ENCODE assay signal across 7 mouse cellular contexts in the genomic region with DNA sequence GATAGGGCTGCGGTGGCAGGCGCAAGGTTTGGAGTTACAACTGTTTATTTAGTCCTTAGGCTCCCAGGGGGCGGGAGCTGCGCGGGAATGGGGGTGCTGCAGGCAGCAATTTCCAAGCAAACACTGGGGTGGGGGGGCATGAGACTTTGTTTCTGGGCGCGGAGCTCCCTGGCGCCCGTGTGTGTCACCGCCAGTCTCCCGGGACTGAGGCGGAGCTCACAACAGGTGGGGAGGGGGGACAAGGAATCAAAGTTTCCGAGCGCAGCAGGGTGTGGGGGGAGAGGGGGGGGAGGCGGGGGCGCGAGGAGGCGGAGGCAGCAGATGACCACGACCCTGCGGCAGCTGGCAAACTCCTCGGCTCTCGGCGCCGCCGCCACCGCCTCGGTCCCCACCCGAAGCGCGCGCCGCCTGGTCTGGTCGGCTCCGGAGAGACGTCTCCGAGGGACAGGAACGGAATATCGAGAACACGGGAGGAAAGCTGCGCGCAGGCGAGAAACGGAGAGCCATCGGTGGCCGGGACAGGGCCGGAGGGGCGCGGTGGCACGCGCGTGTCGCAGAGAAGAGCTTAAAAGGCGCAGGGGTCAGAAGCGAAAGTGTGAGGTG. TPM values are rescaled to one million over a fixed set of nuclear protein-coding genes. Genes with fewer than 3 reads are reported as not detected.
DNase-seq lines count a peak whose midpoint lies in the region; ATAC-seq and TF ChIP-seq lines count a peak whose summit lies in the region.

No protein-coding gene starts in this region.

- peak overlapping the region; percentile 100 for H3K27ac ChIP-seq in hindbrain, embryonic 16.5 days (ENCODE audit: low read depth, low read length)
- peak overlapping the region; percentile 97 for H3K27ac ChIP-seq in limb, embryonic 10.5 days
- H3K27ac ChIP-seq in midbrain, embryonic 10.5 days (replicated peaks) = peak overlapping the region; percentile 100
- peak overlapping the region; percentile 57 for H3K27ac ChIP-seq in spleen, adult 2 months (ENCODE audit: insufficient read depth, low read length)

- H3K9me3 ChIP-seq in hindbrain, embryonic 16.5 days (ENCODE audit: control insufficient read depth, low read length) = no peaks in the 10 kb centered on the region
- no peaks in the 10 kb centered on the region for H3K9me3 ChIP-seq in limb, embryonic 10.5 days (replicated peaks)
- H3K9me3 ChIP-seq in midbrain, embryonic 10.5 days (replicated peaks) = no peaks in the 10 kb centered on the region

- in situ Hi-C loops in Patski (cut with MboI; ENCODE audit: low pct_unique_long_range_greater_than_20kb) = loop anchor here (5.0 kb wide), 1 partner anchor 54 kb away; no protein-coding TSS in a partner anchor

- POLR2A ChIA-PET in Patski (lab: Charles Lee) = interaction anchor here (0.7 to 1.5 kb wide), 7 partner anchors 54 to 998 kb away, joined by 3 to 4 read pairs (median 3); no protein-coding TSS in a partner anchor

- TF ChIP-seq CTCF in Patski (IDR thresholded peaks at IDR 0.05) = no peak
- TF ChIP-seq CTCF in spleen, adult 2 months (IDR thresholded peaks at IDR 0.05; ENCODE audit: extremely low read depth, insufficient read depth, insufficient read length, insufficient replicate concordance) = no peak

- DNase-seq in Patski (ENCODE audit: low read depth, low spot score) = peak; percentile 60
- peak; percentile 52 for DNase-seq in cerebellum, adult 9-11 months
- peak; percentile 25 to 54 for DNase-seq in gastrocnemius, adult 8-10 months (ENCODE audit: low spot score in 2 of 2)
- DNase-seq in limb, embryonic 10.5 days (ENCODE audit: low spot score) = peak; percentile 75
- DNase-seq in midbrain, embryonic 10.5 days (ENCODE audit: low spot score) = peak; percentile 82
- peak in 1 of 2 experiments; percentile 20 for DNase-seq in spleen, adult 2 months (ENCODE audit: low read depth in 1 of 2, low spot score in 2 of 2)

- H3K4me2 ChIP-seq in hindbrain, embryonic 16.5 days (ENCODE audit: low read length) = peak overlapping the region; percentile 99

- peaks cover 8% of the 10 kb centered on the region; the same call in 1 of the 2 replicates for H3K4me1 ChIP-seq in hindbrain, embryonic 16.5 days (ENCODE audit: control insufficient read depth, insufficient read depth, low read depth, low read length)
- H3K4me1 ChIP-seq in limb, embryonic 10.5 days = peaks cover 39% of the 10 kb centered on the region
- peaks cover 50% of the 10 kb centered on the region for H3K4me1 ChIP-seq in midbrain, embryonic 10.5 days
- H3K4me1 ChIP-seq in spleen, adult 2 months (ENCODE audit: control insufficient read depth, insufficient read depth, insufficient read length) = peaks cover 3% of the 10 kb centered on the region; the same call in 1 of the 2 replicates

- no peaks in the 10 kb centered on the region for H3K27me3 ChIP-seq in Patski
- no peaks in the 10 kb centered on the region for H3K27me3 ChIP-seq in hindbrain, embryonic 16.5 days (replicated peaks; ENCODE audit: control insufficient read depth, insufficient read depth, low read length)
- peaks cover 22% of the 10 kb centered on the region for H3K27me3 ChIP-seq in limb, embryonic 10.5 days (ENCODE audit: low read depth, poor library complexity, severe bottlenecking)
- no peaks in the 10 kb centered on the region for H3K27me3 ChIP-seq in midbrain, embryonic 10.5 days (ENCODE audit: low read depth, poor library complexity, severe bottlenecking)
- peaks cover 14% of the 10 kb centered on the region for H3K27me3 ChIP-seq in spleen, adult 2 months (ENCODE audit: control insufficient read depth, insufficient read depth, low read length)

- ATAC-seq in Patski = peak; percentile 54
- peak; percentile 55 for ATAC-seq in hindbrain, embryonic 16.5 days

- peak overlapping the region; percentile 78 for H3K4me3 ChIP-seq in hindbrain, embryonic 16.5 days (ENCODE audit: low read length)
- H3K4me3 ChIP-seq in limb, embryonic 10.5 days = peak overlapping the region; percentile 84
- H3K4me3 ChIP-seq in midbrain, embryonic 10.5 days = peak overlapping the region; percentile 87
- H3K4me3 ChIP-seq in spleen, adult 2 months (ENCODE audit: extremely low read depth, insufficient read depth, insufficient read length) = peak overlapping the region; percentile 88

- TF ChIP-seq POLR2A in spleen, adult 2 months (IDR thresholded peaks at IDR 0.05; ENCODE audit: low read depth, low read length) = no peak

- CTCF ChIA-PET in Patski (lab: Charles Lee) = interaction anchor here (0.8 to 1.5 kb wide), 2 partner anchors 33 to 81 kb away, joined by 3 read pairs; no protein-coding TSS in a partner anchor

- no peaks in the 10 kb centered on the region for H3K36me3 ChIP-seq in hindbrain, embryonic 16.5 days (ENCODE audit: control insufficient read depth, insufficient read depth, low read length)
- H3K36me3 ChIP-seq in limb, embryonic 10.5 days = no peaks in the 10 kb centered on the region
- H3K36me3 ChIP-seq in midbrain, embryonic 10.5 days = 0 out of 2 replicates have a peak, but pooled peaks cover under 1% of the 10 kb centered on the region
- no peaks in the 10 kb centered on the region for H3K36me3 ChIP-seq in spleen, adult 2 months (ENCODE audit: control insufficient read depth, insufficient read depth, low read length)

- peak overlapping the region; percentile 97 for H3K9ac ChIP-seq in hindbrain, embryonic 16.5 days (ENCODE audit: low read depth, low read length)

- under 1% methylated on average over 51 of the region's 54 CpGs for WGBS in hindbrain, embryonic 16.5 days
- 0% methylated on average over 54 of the region's 54 CpGs for WGBS in limb, embryonic 10.5 days
- under 1% methylated on average over 54 of the region's 54 CpGs for WGBS in midbrain, embryonic 10.5 days
- 1% methylated on average over 51 of the region's 54 CpGs for WGBS in spleen, adult 2 months

RNA-seq across cellular contexts. Expression of a gene that starts 1.4 kb away (rescaled TPM):
- polyA plus RNA-seq in Patski (2021) = 39.3 TPM
- 10 to 100 TPM; 10.0 to 15.5 (median 13.9) TPM for total RNA-seq in gastrocnemius, adult 8-10 months (2022)
- 47.8 and 63.7 TPM in 2 replicates for polyA plus RNA-seq in hindbrain, embryonic 16.5 days (2015; fragmentation: Nextera tagmentation; extraction: Ambion mirVana)
- 30.6 and 47.3 TPM in 2 replicates for polyA plus RNA-seq in limb, embryonic 10.5 days (2016; fragmentation: Nextera tagmentation; extraction: Ambion mirVana)
- 63.7 and 75.4 TPM in 2 replicates for polyA plus RNA-seq in midbrain, embryonic 10.5 days (2016; fragmentation: Nextera tagmentation; extraction: Ambion mirVana)
- 162 and 201 TPM in 2 replicates for polyA plus RNA-seq in spleen, adult 2 months (2012; rRNA removed)
